Mouse (Mus musculus): ENCODE data around the gene Gm45062. TPM values are rescaled to one million over a fixed set of nuclear protein-coding genes. Genes with fewer than 3 reads are reported as not detected.

The Gm45062 gene
- polyA plus RNA-seq, 1 experiment from 2014 or later = 6.9 TPM

DNA sequence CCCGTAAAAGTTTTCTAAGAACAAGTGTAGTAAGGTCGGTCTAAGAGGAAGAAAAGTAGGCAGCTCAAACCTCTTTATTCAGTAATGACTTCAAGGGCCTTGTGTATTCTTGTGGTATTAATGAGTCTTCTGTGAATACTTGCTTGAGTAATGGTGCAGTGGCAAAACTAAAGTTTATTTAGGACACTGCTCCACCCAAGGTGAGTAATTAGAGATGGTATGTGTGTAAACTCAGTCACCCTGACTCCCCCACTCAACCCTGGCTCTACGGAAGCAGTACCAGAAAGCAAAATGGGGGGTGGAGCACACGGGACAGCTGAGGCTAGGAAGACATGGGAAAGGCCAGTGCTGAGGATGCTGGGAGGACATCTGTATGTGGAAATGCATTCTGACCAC is 236.6 kb downstream of the Gm45062 start:
- Histone ChIP-seq H3K27ac (replicated peaks) (no peak overlapping the region), H3K27me3 (replicated peaks; ENCODE audit: low read depth, poor library complexity, severe bottlenecking) (no peaks in the 10 kb centered on the region), H3K36me3 (replicated peaks) (no peaks in the 10 kb centered on the region), H3K4me1 (no peaks in the 10 kb centered on the region), H3K4me3 (no peak overlapping the region), H3K9me3 (no peaks in the 10 kb centered on the region)
- DNase-seq (ENCODE audit: low spot score) = no peak
- WGBS = 86% methylated on average over 4 of the region's 4 CpGs

DNA sequence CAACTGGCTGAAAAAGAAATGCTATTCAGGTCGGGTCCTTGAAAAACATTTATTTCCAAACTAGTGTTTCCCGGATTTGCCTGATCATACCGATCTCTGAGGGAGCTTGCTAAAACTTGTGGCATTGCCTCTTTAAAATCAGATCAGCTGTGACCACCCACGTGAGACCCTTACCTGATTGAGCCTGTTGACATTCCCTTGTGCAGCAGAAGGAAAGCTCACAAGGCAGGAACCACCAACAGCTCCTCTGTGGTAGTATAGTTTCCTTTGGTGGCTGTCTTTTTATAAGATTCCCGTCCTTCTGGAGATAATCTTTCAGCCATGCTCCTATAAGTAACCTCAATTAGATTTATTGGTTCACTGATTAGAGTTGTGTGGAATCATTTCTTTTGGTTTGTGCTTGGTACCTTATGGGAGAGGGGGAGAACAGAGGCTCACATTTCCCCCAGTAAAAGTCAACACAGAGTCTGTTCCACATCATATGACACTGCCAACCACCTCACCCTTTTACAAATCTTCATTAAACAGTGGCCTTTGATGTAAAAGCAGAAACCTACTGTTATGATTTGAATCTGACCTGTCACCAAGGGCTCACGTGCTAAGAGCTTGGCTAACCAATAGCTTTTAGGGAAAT is 238.1 kb downstream of the Gm45062 start:
- H3K27me3 ChIP-seq (replicated peaks; ENCODE audit: low read depth, poor library complexity, severe bottlenecking) = no peaks in the 10 kb centered on the region
- H3K9me3 ChIP-seq = no peaks in the 10 kb centered on the region
- no peak overlapping the region for H3K4me3 ChIP-seq
- H3K4me1 ChIP-seq = no peaks in the 10 kb centered on the region
- H3K27ac ChIP-seq (replicated peaks) = no peak overlapping the region
- 81% methylated on average over 6 of the region's 6 CpGs for WGBS
- DNase-seq (ENCODE audit: low spot score) = no peak
- H3K36me3 ChIP-seq (replicated peaks) = no peaks in the 10 kb centered on the region

DNA sequence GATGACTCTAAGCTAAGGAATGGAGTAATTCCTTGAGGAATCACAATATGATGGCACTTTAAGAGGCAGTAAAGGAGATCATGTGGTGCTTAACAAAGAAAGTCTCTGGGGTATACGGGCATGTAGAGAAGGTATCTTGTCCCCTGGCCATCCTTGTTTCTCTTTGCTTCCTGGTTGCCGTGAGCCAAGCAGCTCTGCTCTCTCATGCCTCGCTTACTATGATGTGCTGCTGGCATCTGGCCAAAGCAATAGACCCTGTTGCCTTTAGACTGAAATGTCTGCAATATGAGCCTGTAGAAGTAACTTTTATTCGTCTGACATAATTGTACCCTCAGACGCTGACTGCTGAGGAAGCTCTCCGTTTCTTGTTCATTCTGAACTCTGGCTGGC is 238.6 kb downstream of the Gm45062 start:
- WGBS = 86% methylated on average over 6 of the region's 6 CpGs
- DNase-seq (ENCODE audit: low spot score) = no peak
- Histone ChIP-seq H3K9me3 (no peaks in the 10 kb centered on the region), H3K36me3 (replicated peaks) (no peaks in the 10 kb centered on the region), H3K4me1 (no peaks in the 10 kb centered on the region), H3K27me3 (replicated peaks; ENCODE audit: low read depth, poor library complexity, severe bottlenecking) (no peaks in the 10 kb centered on the region), H3K4me3 (no peak overlapping the region), H3K27ac (replicated peaks) (no peak overlapping the region)

DNA sequence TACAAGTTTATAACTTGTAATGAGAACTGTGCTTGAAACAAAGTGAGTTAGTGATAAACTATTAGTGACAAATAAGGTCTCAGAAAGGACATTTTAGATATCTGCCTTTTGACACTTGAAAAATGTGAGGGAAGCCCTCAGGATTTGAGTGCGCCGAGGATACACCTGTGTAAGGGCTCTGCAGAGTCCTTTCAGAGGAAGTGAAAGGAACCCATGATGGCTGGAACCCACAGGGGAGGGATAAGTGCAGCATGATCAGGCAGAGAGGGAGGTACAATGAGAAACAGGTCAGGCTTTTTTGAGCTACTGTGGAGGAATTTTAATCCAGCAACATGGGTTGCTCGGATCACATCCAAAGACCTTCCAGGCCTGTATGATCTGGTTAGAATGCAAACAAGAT is 239.7 kb downstream of the Gm45062 start:
- Histone ChIP-seq H3K4me3 (no peak overlapping the region), H3K27ac (replicated peaks) (no peak overlapping the region), H3K4me1 (no peaks in the 10 kb centered on the region), H3K9me3 (no peaks in the 10 kb centered on the region), H3K27me3 (replicated peaks; ENCODE audit: low read depth, poor library complexity, severe bottlenecking) (no peaks in the 10 kb centered on the region), H3K36me3 (replicated peaks) (no peaks in the 10 kb centered on the region)
- WGBS = 93% methylated on average over 3 of the region's 3 CpGs
- DNase-seq (ENCODE audit: low spot score) = no peak

DNA sequence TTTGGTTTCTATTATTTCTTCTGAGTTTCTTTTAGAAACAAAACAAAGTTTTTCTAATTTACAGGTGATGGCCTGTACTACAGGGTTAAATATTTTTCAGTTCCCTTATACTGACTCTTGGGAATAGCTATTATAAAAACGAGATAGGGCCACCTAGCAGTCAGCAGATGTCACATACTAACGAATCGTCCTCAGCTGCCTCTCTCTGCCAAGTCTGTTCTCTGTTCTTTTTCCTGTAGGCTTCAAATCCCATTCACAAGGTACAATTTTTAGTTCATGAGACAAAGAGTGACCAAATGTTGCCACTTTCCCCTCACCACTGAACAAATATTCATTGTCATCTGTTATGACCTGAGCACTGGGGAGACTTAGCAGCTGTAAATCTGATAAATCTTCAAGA is 244.7 kb downstream of the Gm45062 start:
- no peak for DNase-seq (ENCODE audit: low spot score)
- Histone ChIP-seq H3K27me3 (replicated peaks; ENCODE audit: low read depth, poor library complexity, severe bottlenecking) (no peaks in the 10 kb centered on the region), H3K4me1 (peaks cover 4% of the 10 kb centered on the region; the same call in 1 of the 2 replicates), H3K27ac (replicated peaks) (no peak overlapping the region), H3K36me3 (replicated peaks) (no peaks in the 10 kb centered on the region), H3K4me3 (no peak overlapping the region), H3K9me3 (no peaks in the 10 kb centered on the region)
- 62% methylated on average over 3 of the region's 3 CpGs for WGBS

DNA sequence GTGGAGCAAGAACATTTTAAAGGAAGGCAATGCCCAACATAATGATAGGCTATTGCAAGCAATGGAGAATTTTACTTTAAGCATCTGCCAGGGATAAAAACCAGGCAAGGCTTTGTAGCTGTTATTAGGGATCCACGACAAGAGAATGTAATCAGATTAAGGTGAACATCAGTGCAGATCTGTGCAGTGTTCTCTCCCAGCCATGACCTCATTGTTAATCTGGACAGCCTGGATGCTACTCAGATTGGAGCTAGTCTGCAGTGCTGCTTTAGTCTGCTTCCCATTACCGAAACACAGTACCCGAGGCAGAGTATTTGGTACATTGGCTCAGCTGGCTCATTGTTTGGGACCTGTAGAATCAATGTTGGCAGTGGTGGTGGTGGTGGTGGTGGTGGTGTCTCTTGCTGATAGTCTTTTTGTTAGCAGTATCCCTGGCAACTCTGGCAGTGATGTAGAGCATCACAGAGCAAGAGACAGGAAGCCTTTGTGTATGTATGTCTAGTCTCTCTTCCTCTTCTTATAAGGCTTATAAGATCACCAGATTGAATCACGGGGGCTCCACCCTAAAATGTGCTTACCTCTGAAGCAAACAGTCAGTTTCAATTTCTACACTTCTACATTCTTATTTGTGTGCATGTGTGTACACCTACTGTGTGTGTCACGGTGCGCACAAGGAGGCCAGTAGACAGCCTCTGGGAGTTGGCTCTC is 245.4 kb downstream of the Gm45062 start:
- no peak for DNase-seq (ENCODE audit: low spot score)
- peaks cover 4% of the 10 kb centered on the region; the same call in 1 of the 2 replicates for H3K4me1 ChIP-seq
- H3K9me3 ChIP-seq = no peaks in the 10 kb centered on the region
- H3K27me3 ChIP-seq (replicated peaks; ENCODE audit: low read depth, poor library complexity, severe bottlenecking) = no peaks in the 10 kb centered on the region
- no peak overlapping the region for H3K27ac ChIP-seq (replicated peaks)
- no peak overlapping the region for H3K4me3 ChIP-seq
- no peaks in the 10 kb centered on the region for H3K36me3 ChIP-seq (replicated peaks)
- 84% methylated on average over 6 of the region's 6 CpGs for WGBS

DNA sequence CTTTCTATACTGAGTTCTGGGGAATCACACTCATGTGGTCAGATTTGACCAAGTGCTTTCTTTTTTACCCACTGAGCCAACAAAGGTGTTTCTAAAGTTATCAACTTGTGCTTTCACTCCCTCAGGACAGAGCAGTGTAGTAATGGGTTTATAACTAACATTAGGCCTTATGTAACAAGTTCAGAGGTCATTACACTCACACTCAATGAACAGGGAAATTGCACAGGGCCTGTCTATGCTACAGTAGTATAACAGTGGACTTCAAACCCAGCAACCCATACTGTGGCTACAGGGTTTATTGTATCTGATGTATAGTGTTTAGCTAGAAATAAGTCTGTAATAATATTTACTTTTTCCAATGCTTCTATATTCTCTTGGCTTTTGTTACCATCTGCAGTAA is 247.4 kb downstream of the Gm45062 start:
- no peak overlapping the region for H3K4me3 ChIP-seq
- no peaks in the 10 kb centered on the region for H3K9me3 ChIP-seq
- no peak for DNase-seq (ENCODE audit: low spot score)
- H3K27ac ChIP-seq (replicated peaks) = no peak overlapping the region
- no peaks in the 10 kb centered on the region for H3K27me3 ChIP-seq (replicated peaks; ENCODE audit: low read depth, poor library complexity, severe bottlenecking)
- peaks cover 14% of the 10 kb centered on the region for H3K4me1 ChIP-seq
- no peaks in the 10 kb centered on the region for H3K36me3 ChIP-seq (replicated peaks)

DNA sequence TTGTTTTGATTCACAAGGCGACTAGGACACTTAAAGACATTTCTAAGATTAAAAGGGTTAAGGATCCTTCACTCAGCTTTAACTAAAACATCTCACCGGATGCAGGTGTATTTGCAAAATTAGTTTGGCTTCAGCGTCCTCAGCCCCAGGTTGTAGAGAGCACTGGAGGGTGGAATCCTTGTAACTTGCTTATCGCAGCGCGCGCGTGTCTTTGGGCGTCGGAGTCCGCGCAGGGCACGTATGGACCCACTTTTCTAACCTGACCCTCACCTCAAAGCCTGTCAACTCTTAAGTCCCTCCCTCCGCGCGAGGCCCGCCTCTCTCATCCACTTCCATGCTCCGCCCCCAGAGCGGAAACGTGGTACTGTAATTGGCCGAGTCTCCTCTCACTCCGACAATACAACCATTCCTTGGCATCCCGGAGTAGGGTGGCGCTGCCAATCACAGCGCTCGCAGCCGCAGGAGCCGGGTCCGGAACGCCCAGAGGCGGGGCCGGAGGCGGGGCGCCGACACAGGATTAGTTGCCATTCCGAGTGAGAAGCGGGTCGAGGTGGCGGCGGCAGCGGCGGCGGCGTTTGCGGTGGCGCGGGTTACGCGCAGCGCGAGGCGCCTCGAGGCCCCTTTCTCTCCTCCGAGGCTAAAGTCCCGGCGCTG is 249.8 kb downstream of the Gm45062 start:
- Histone ChIP-seq H3K4me3 (peak overlapping the region; percentile 96), H3K36me3 (replicated peaks) (no peaks in the 10 kb centered on the region), H3K27me3 (replicated peaks; ENCODE audit: low read depth, poor library complexity, severe bottlenecking) (no peaks in the 10 kb centered on the region), H3K4me1 (peaks cover 29% of the 10 kb centered on the region), H3K27ac (replicated peaks) (peak overlapping the region; percentile 98), H3K9me3 (no peaks in the 10 kb centered on the region)
- peak; percentile 99 for DNase-seq (ENCODE audit: low spot score)
- WGBS = under 1% methylated on average over 56 of the region's 56 CpGs

DNA sequence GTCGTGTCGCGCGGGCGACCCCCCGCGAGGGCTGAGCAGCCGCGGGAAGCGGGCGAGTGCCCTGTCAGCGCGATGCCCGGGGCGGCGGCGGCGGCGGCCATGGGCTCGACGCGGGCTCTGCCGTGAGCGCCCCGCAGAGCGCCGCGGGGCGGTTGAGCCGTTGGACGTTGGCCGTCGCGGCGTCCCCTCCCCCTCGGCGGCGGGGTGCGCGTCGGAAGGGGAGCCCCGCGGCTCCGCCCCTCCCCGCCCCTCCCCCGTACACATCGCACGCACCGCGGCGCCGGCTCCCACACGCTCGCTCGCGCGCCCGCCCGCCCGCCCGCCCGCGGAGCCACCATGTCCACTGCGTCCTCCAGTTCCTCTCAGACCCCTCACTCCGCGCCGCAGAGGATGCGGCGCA is 250.3 kb downstream of the Gm45062 start, which contains the start of gene Glcci1:
TSS of gene Glcci1 (plus strand) at position 50 of the 400 bp plus-strand sequence.
- Histone ChIP-seq H3K4me3 (peak within 1 kb of the TSS; percentile 96), H3K27ac (replicated peaks) (peak within 1 kb of the TSS; percentile 98), H3K36me3 (replicated peaks) (no peaks in the 10 kb centered on the region), H3K4me1 (peaks cover 29% of the 10 kb centered on the region), H3K9me3 (no peaks in the 10 kb centered on the region), H3K27me3 (replicated peaks; ENCODE audit: low read depth, poor library complexity, severe bottlenecking) (no peaks in the 10 kb centered on the region)
- WGBS = under 1% methylated on average over 48 of the region's 69 CpGs
- DNase-seq (ENCODE audit: low spot score) = peak; percentile 84

DNA sequence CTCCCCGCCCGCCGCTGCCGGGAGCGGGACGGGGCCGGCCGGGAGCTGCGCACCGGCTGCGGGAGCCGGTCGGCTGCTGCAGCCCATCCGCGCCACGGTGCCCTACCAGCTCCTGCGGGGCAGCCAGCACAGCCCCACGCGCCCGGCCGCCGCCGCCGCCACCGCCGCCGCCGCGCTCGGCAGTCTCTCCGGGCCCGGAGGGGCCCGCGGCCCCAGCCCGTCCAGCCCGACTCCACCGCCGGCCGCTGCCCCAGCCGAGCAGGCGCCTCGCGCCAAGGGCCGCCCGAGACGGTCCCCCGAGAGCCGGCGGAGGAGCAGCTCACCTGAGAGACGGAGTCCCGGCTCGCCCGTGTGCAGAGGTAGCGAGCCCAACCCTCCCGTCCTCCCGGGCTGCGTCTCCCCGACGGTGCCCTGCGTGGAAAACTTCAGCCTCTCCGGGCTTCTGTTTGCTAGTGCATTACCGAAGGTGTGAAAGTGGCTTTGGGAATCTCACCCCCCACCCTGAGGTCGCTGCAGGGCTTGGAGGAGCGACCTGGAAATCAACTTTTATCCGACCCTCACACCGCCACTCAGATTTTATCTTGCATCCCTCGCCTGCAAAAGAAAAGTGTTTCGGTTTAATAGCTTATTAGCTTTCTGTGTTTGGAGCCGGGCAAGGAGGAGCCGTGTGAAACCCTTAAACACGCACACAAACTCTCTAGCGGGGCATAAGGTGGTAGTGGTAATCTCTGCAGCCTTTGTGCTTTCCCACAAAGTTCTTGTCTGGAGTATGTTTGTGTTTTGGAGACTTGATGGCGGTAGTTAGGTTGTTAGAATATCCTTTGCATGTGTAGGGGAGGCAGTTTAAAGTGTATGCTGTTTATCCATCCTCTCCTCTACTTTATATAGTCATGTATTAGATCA is 251.0 kb downstream of the Gm45062 start:
- WGBS = under 1% methylated on average over 73 of the region's 73 CpGs
- H3K27ac ChIP-seq (replicated peaks) = peak overlapping the region; percentile 98
- H3K9me3 ChIP-seq = no peaks in the 10 kb centered on the region
- H3K4me3 ChIP-seq = peak overlapping the region; percentile 96
- no peaks in the 10 kb centered on the region for H3K36me3 ChIP-seq (replicated peaks)
- H3K4me1 ChIP-seq = peaks cover 29% of the 10 kb centered on the region
- peak; percentile 70 for DNase-seq (ENCODE audit: low spot score)
- no peaks in the 10 kb centered on the region for H3K27me3 ChIP-seq (replicated peaks; ENCODE audit: low read depth, poor library complexity, severe bottlenecking)

DNA sequence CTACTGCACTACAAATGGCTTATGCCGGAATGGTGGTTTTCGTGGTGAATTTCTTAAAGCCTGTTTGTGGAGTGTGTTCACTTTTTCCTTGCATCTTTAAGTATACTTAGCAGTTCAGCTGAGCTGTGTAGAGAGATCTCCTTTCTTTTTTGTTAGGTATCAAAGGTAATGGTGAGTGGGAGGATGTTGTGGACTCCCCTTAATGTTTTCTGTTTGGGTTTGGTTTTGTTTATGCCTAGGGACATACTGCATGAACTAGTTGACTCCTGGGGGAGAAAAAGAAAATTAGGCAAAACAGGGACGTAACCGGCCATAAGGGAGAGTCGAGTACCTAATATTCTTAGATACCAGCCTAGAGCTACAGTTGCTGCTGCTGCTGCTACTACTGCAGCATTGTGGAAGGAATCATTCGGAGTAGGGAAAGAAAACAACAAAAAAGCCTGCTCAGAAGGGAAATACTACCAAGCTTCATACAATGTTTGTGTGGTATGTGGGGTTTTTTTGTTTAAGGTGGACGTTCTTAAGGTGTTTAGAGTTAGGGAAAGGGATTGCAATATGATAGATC is 251.7 kb downstream of the Gm45062 start:
- Histone ChIP-seq H3K4me3 (peak overlapping the region; percentile 96), H3K27me3 (replicated peaks; ENCODE audit: low read depth, poor library complexity, severe bottlenecking) (no peaks in the 10 kb centered on the region), H3K9me3 (no peaks in the 10 kb centered on the region), H3K27ac (replicated peaks) (peak overlapping the region; percentile 98), H3K4me1 (peaks cover 29% of the 10 kb centered on the region), H3K36me3 (replicated peaks) (no peaks in the 10 kb centered on the region)
- 8% methylated on average over 7 of the region's 7 CpGs for WGBS
- no peak for DNase-seq (ENCODE audit: low spot score)

DNA sequence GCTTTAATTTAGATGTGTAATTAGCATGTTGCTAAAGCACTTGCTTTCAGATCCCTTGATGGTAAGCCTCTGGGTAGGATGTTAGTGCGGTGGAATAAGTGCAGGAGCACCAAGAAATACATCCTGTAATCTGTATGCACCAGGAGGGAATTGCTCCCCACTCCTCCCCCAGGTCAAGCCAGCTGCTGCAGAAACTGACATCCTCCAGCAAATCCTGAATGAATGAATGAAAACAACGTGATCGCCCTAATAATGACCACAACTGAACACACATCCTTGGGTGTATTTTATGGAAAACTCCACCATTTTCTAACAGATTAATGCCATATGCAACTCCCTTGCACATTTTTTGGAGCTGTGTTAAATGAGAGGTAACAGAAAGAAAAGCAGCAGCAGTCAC is 252.2 kb downstream of the Gm45062 start:
- WGBS = 16% methylated on average over 3 of the region's 3 CpGs
- no peaks in the 10 kb centered on the region for H3K27me3 ChIP-seq (replicated peaks; ENCODE audit: low read depth, poor library complexity, severe bottlenecking)
- DNase-seq (ENCODE audit: low spot score) = peak; percentile 25
- H3K36me3 ChIP-seq (replicated peaks) = no peaks in the 10 kb centered on the region
- peaks cover 29% of the 10 kb centered on the region for H3K4me1 ChIP-seq
- peak overlapping the region; percentile 96 for H3K4me3 ChIP-seq
- H3K27ac ChIP-seq (replicated peaks) = peak overlapping the region; percentile 98; the same call in 1 of the 2 replicates
- no peaks in the 10 kb centered on the region for H3K9me3 ChIP-seq

All from embryonic facial prominence, embryonic 10.5 days (tissue).